Mouse (Mus musculus): ENCODE data around the gene Map1b. TPM values are rescaled to one million over a fixed set of nuclear protein-coding genes. Genes with fewer than 3 reads are reported as not detected.

Gene Map1b
- polyA plus RNA-seq, 1 experiment from 2014 or later: 116 TPM

DNA sequence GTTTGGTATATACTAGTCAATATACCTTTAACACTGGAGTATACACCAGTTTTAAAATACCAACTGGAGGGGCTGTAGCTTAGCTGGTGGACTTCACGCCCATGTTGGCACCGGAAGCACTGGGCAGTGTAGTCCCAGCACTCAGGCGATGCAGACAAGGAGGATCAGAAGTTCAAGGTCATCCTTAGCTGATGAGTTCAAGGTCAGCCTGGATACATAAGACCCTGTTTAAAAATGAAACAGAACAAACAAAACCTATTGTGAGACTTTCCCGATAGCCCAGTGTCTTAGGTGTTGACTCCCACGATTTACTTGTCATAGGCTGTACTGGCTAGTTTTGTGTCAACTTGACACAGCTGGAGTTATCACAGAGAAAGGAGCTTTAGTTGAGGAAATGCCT is 1.5 kb upstream of the Map1b start:
- Histone ChIP-seq H3K27me3 (replicated peaks) (no peaks in the 10 kb centered on the region), H3K4me3 (replicated peaks) (no peak overlapping the region), H3K27ac (no peak overlapping the region), H3K9me3 (no peaks in the 10 kb centered on the region), H3K4me2 (replicated peaks) (no peak overlapping the region), H3K4me1 (replicated peaks) (0 out of 2 replicates have a peak, but pooled peaks cover 12% of the 10 kb centered on the region), H3K36me3 (no peaks in the 10 kb centered on the region), H3K9ac (no peak overlapping the region)
- WGBS: 93% methylated on average over 5 of the region's 5 CpGs
- ATAC-seq: no peak

GRCm38 (mm10) chr13:99515736-99516447 is 448 bp downstream of the Map1b start:
- Histone ChIP-seq H3K27ac (peak overlapping the region; percentile 68), H3K4me3 (replicated peaks) (peak overlapping the region; percentile 66), H3K4me1 (replicated peaks) (0 out of 2 replicates have a peak, but pooled peaks cover 12% of the 10 kb centered on the region), H3K9ac (peak overlapping the region; percentile 55), H3K4me2 (replicated peaks) (peak overlapping the region; percentile 97), H3K9me3 (no peaks in the 10 kb centered on the region), H3K36me3 (no peaks in the 10 kb centered on the region), H3K27me3 (replicated peaks) (no peaks in the 10 kb centered on the region)
- peak; percentile 44 for ATAC-seq
- under 1% methylated on average over 44 of the region's 44 CpGs for WGBS

GRCm38 (mm10) chr13:99514917-99515591 is 1.3 kb downstream of the Map1b start:
- peak overlapping the region; percentile 97 for H3K4me2 ChIP-seq (replicated peaks)
- under 1% methylated on average over 44 of the region's 48 CpGs for WGBS

GRCm38 (mm10) chr13:99513990-99514389 is 2.4 kb downstream of the Map1b start:
- H3K36me3 ChIP-seq: no peaks in the 10 kb centered on the region
- 0 out of 2 replicates have a peak, but pooled peaks cover 12% of the 10 kb centered on the region for H3K4me1 ChIP-seq (replicated peaks)
- no peak overlapping the region for H3K27ac ChIP-seq
- H3K4me2 ChIP-seq (replicated peaks): peak overlapping the region; percentile 97
- no peaks in the 10 kb centered on the region for H3K27me3 ChIP-seq (replicated peaks)
- WGBS: 27% methylated on average over 10 of the region's 10 CpGs
- H3K9me3 ChIP-seq: no peaks in the 10 kb centered on the region
- ATAC-seq: no peak
- 0 out of 2 replicates have a peak overlapping the region, but pooled peaks have one; percentile 10 for H3K4me3 ChIP-seq (replicated peaks)
- no peak overlapping the region for H3K9ac ChIP-seq

More at GRCm38 (mm10) chr13:99514917-99515591, 1.3 kb downstream of the Map1b start:
- Histone ChIP-seq H3K4me3 (replicated peaks) (peak overlapping the region; percentile 66), H3K4me1 (replicated peaks) (0 out of 2 replicates have a peak, but pooled peaks cover 12% of the 10 kb centered on the region), H3K9me3 (no peaks in the 10 kb centered on the region), H3K36me3 (no peaks in the 10 kb centered on the region), H3K27ac (peak overlapping the region; percentile 68; the same call in 1 of the 2 replicates), H3K9ac (peak overlapping the region; percentile 55), H3K27me3 (replicated peaks) (no peaks in the 10 kb centered on the region)
- ATAC-seq: peak; percentile 81

DNA sequence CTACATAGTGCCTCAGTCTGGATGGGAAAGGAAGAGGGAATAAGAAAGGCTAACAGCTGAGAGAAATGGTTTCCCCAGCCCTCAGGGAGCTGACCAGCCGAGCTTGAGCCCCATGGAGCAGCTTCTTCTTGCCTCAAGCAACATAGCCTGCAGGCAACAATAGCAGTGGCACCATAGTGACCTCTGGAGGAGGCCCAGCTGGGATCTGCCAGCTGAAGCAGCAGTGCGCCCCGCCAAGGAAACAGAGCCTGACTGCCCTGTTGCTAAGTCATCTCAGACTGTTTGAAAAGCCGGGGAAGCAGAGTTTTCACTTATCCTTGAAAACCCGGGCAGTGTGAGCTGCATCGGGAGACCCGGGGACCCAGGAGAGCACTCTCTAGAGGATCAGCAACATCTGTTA is 3.2 kb downstream of the Map1b start:
- Histone ChIP-seq H3K4me2 (replicated peaks) (peak overlapping the region; percentile 43), H3K27me3 (replicated peaks) (no peaks in the 10 kb centered on the region), H3K9ac (no peak overlapping the region), H3K4me1 (replicated peaks) (0 out of 2 replicates have a peak, but pooled peaks cover 12% of the 10 kb centered on the region), H3K27ac (0 out of 2 replicates have a peak overlapping the region, but pooled peaks have one; percentile 30), H3K9me3 (no peaks in the 10 kb centered on the region), H3K4me3 (replicated peaks) (no peak overlapping the region), H3K36me3 (no peaks in the 10 kb centered on the region)
- no peak for ATAC-seq
- WGBS: 14% methylated on average over 7 of the region's 7 CpGs

DNA sequence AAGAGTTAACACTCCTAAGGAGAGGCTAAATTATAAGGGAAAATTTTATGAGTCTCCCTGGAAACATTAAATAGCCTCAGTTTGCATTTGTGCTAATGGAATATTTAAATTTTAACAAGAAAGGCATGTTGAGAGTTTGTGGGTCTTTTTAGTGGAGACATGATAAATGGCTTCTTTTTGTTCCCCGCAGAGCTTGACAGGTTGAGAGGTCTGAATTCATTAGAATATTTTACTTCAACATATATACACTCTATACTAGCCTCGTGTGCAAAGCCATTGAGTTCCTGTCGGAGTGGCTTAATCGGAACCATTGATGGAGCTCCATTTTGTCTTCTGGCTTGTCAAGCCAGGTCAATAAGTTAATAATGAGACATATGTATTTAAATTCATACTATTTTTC is 6.4 kb downstream of the Map1b start:
- Histone ChIP-seq H3K27me3 (replicated peaks) (no peaks in the 10 kb centered on the region), H3K4me1 (replicated peaks) (0 out of 2 replicates have a peak, but pooled peaks cover 4% of the 10 kb centered on the region), H3K36me3 (no peaks in the 10 kb centered on the region), H3K27ac (no peak overlapping the region), H3K9ac (no peak overlapping the region), H3K4me2 (replicated peaks) (no peak overlapping the region), H3K4me3 (replicated peaks) (no peak overlapping the region), H3K9me3 (no peaks in the 10 kb centered on the region)
- ATAC-seq: no peak
- WGBS: 82% methylated on average over 4 of the region's 4 CpGs

DNA sequence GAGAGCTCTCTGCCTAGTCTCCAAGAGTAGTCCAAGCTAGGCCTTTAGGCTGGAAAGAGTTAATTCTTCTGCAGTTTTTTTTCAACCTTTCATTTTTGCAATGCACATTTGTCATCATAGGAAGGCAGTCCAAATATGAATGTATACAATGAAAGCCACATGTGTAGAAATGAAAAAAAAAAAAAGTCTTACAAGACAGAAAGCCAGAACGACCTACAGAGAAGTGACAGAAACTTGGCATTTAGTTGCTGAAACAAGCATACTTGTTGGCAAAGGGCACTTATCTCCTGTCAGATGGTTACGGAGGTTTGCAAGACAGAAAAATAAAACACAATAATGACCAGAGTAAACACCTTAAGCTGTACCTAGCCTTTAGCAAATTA is 9.8 kb downstream of the Map1b start:
- H3K4me3 ChIP-seq (replicated peaks): no peak overlapping the region
- H3K9ac ChIP-seq: no peak overlapping the region
- no peak overlapping the region for H3K27ac ChIP-seq
- no peaks in the 10 kb centered on the region for H3K36me3 ChIP-seq
- no peak for ATAC-seq
- peaks cover 4% of the 10 kb centered on the region; the same call in 1 of the 2 replicates for H3K4me1 ChIP-seq (replicated peaks)
- H3K4me2 ChIP-seq (replicated peaks): no peak overlapping the region
- no peaks in the 10 kb centered on the region for H3K9me3 ChIP-seq
- WGBS: 25% methylated on average over 2 of the region's 2 CpGs
- H3K27me3 ChIP-seq (replicated peaks): no peaks in the 10 kb centered on the region

DNA sequence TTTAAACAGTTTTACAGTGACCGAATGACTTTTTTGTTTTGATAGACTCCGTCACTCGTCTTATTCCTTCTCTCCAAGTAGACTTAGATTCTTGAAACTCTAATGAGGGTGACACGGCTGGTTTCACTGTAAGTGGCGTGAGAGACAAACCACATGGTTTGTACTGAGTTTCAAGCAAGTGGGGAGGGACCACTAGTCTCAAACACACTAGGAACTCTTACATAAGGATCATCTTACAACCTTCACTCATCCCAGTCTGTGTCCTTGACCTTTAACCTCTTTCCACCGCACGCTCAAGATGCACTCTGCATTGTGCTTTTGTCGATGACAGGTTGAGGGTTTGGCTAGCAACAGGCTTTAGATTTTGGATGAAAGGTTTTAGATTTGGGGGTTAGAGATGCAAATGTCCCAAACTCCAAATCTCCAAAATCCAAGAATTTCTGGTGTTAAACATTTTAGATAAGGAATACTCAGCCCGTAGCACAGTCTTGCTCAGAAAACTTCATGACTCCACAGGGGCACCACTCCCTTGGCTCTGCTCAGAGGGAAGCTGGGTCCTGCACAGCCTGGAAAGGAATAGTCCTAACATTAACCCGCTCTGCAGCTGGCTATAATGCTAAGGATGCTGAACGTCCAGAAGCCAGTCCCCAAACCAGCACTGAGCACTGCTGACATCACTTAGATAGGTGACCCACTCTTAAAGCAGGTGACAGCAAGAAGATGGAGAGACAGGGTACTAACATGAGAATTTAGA is 10.3 kb downstream of the Map1b start:
- no peak overlapping the region for H3K9ac ChIP-seq
- H3K27ac ChIP-seq: no peak overlapping the region
- 77% methylated on average over 11 of the region's 11 CpGs for WGBS
- H3K4me1 ChIP-seq (replicated peaks): peaks cover 4% of the 10 kb centered on the region; the same call in 1 of the 2 replicates
- H3K27me3 ChIP-seq (replicated peaks): no peaks in the 10 kb centered on the region
- H3K4me2 ChIP-seq (replicated peaks): no peak overlapping the region
- no peak overlapping the region for H3K4me3 ChIP-seq (replicated peaks)
- no peak for ATAC-seq
- no peaks in the 10 kb centered on the region for H3K36me3 ChIP-seq
- H3K9me3 ChIP-seq: no peaks in the 10 kb centered on the region

DNA sequence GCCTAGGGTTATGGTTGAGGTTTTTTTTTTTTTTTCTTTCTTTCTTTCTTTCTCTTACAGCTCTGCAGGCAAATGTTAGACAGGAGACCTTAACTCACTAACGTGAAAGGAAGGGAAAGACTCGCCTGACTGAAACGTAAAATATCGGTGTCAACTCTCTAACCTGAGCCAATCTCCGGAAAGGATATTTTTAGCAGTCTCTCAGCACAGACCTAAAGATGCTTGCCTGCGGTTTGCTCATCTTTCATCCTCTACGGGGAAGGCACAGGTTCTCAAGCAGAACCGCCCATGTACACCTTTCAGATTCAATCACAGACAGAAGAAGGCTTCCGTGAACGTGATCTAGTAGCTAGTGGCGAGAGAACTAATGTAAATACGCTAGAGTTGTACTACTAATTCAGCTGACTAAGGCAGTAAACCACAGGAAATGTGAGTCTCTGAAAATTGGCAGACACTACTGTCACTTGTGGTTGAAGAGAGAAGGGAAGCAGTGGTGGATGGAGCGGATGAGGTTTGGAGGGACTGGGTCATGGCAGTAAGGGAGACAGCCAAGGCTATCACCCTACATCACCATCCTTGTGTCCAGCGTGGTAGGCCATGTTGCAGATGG is 12.9 kb downstream of the Map1b start:
- no peaks in the 10 kb centered on the region for H3K27me3 ChIP-seq (replicated peaks)
- peaks cover 4% of the 10 kb centered on the region; the same call in 1 of the 2 replicates for H3K4me1 ChIP-seq (replicated peaks)
- no peak overlapping the region for H3K4me2 ChIP-seq (replicated peaks)
- H3K9me3 ChIP-seq: no peaks in the 10 kb centered on the region
- no peak overlapping the region for H3K4me3 ChIP-seq (replicated peaks)
- H3K36me3 ChIP-seq: no peaks in the 10 kb centered on the region
- WGBS: 73% methylated on average over 14 of the region's 14 CpGs
- no peak overlapping the region for H3K9ac ChIP-seq
- no peak overlapping the region for H3K27ac ChIP-seq
- ATAC-seq: no peak

- H3K4me3 ChIP-seq (replicated peaks): no peak overlapping the region
- ATAC-seq: no peak
These were observed 13.4 kb downstream of the Map1b start for GRCm38 (mm10) chr13:99502911-99503310.

DNA sequence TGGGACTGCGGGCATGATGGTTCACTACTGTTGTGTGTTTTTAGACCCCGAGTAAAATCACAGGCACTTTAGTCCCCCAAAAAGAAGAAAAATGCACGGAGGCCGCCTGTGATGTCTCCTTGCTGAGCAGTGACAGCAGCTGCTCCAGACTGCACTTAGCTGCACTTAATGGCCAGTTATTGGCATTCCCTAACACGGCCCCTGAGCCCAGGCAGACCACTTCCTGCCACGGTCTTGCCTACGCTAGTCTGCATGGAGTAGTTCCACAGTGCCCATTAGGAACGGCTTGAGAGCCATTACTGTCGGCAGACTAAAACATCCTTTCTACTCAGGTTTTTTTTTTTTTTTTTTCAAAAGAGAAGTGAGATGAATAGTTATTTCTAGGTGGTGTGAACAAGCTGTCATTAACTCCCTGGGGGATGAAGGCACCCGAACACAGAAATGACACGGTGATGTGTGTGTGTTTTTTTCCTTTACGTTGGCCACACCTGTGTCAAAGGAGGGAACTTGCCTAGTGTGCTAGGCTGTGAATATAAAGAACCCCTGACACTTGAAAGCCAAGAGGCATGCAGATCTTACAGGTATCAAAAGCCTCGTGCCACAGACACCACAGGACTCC is 14.1 kb downstream of the Map1b start:
- no peaks in the 10 kb centered on the region for H3K36me3 ChIP-seq
- H3K9me3 ChIP-seq: no peaks in the 10 kb centered on the region
- H3K9ac ChIP-seq: no peak overlapping the region
- no peak overlapping the region for H3K27ac ChIP-seq
- ATAC-seq: no peak
- H3K4me2 ChIP-seq (replicated peaks): no peak overlapping the region
- H3K4me1 ChIP-seq (replicated peaks): peaks cover 4% of the 10 kb centered on the region; the same call in 1 of the 2 replicates
- 49% methylated on average over 13 of the region's 13 CpGs for WGBS
- no peaks in the 10 kb centered on the region for H3K27me3 ChIP-seq (replicated peaks)
- no peak overlapping the region for H3K4me3 ChIP-seq (replicated peaks)

More at GRCm38 (mm10) chr13:99502911-99503310, 13.4 kb downstream of the Map1b start:
- no peak overlapping the region for H3K4me2 ChIP-seq (replicated peaks)
- WGBS: 72% methylated on average over 7 of the region's 7 CpGs
- H3K27ac ChIP-seq: no peak overlapping the region
- peaks cover 4% of the 10 kb centered on the region; the same call in 1 of the 2 replicates for H3K4me1 ChIP-seq (replicated peaks)
- no peaks in the 10 kb centered on the region for H3K36me3 ChIP-seq
- no peak overlapping the region for H3K9ac ChIP-seq
- no peaks in the 10 kb centered on the region for H3K9me3 ChIP-seq
- no peaks in the 10 kb centered on the region for H3K27me3 ChIP-seq (replicated peaks)

All from intestine, embryonic 15.5 days (tissue).